In genomic region chr13:38634800-38635269, GRCm38 (mm10) we compare ENCODE assay signal across 8 mouse cellular contexts. TPM values are rescaled to one million over a fixed set of nuclear protein-coding genes. Genes with fewer than 3 reads are reported as not detected.
A peak's percentile ranks its signal among the peaks of the same experiment; 100 is the strongest.
DNase-seq lines count a peak whose midpoint lies in the region; ATAC-seq and TF ChIP-seq lines count a peak whose summit lies in the region.

Gene Bloc1s5 (minus strand): TSS chr13:38635109.

- peaks cover 10% of the 10 kb centered on the region for H3K4me1 ChIP-seq in heart, embryonic 15.5 days (replicated peaks)
- peaks cover 24 to 31% of the 10 kb centered on the region in 2 experiments for H3K4me1 ChIP-seq in liver, embryonic 14.5 days (replicated peaks; ENCODE audit: control insufficient read depth in 2 of 2, insufficient read depth in 2 of 2, low read length in 1 of 2)
- H3K4me1 ChIP-seq in neural tube, embryonic 11.5 days (ENCODE audit: control insufficient read depth, insufficient read depth, low read length), result no peaks in the 10 kb centered on the region
- no peaks in the 10 kb centered on the region for H3K4me1 ChIP-seq in stomach, postnatal 0 days (replicated peaks; ENCODE audit: control insufficient read depth, insufficient read depth)

- H3K27ac ChIP-seq in heart, embryonic 15.5 days, result peak within 1 kb of the TSS; percentile 88
- H3K27ac ChIP-seq in liver, embryonic 14.5 days, result peak within 1 kb of the TSS; percentile 96
- H3K27ac ChIP-seq in neural tube, embryonic 11.5 days (ENCODE audit: low read depth, low read length), result 0 out of 2 replicates have a peak within 1 kb of the TSS, but pooled peaks have one; percentile 20
- H3K27ac ChIP-seq in stomach, postnatal 0 days (replicated peaks), result peak within 1 kb of the TSS; percentile 65

- peak; percentile 93 for DNase-seq in c-Kit-negative CD71-positive TER-119-positive erythroid progenitor cells, embryonic 14.5 days (ENCODE audit: low read depth, low spot score)
- DNase-seq in fibroblast of lung, adult 2 months (ENCODE audit: low read depth), result peak; percentile 71
- peak; percentile 97 to 98 for DNase-seq in kidney, postnatal 25 days
- DNase-seq in liver, embryonic 14.5 days (ENCODE audit: low read depth in 3 of 3, low spot score in 3 of 3), result peak; percentile 93 to 95 (median 95)
- DNase-seq in neural tube, embryonic 11.5 days (ENCODE audit: low spot score), result peak; percentile 94
- peak; percentile 95 for DNase-seq in stomach, postnatal 0 days (ENCODE audit: low spot score)

- no peaks in the 10 kb centered on the region for H3K36me3 ChIP-seq in heart, embryonic 15.5 days
- H3K36me3 ChIP-seq in liver, embryonic 14.5 days (replicated peaks; ENCODE audit: control insufficient read depth, insufficient read depth, low read depth), result no peaks in the 10 kb centered on the region
- no peaks in the 10 kb centered on the region for H3K36me3 ChIP-seq in neural tube, embryonic 11.5 days (ENCODE audit: control insufficient read depth, insufficient read depth, low read length)
- no peaks in the 10 kb centered on the region for H3K36me3 ChIP-seq in stomach, postnatal 0 days (ENCODE audit: control insufficient read depth, insufficient read depth, low read length)

- no peak; the same call in 1 of the 2 replicates for TF ChIP-seq CTCF in liver, embryonic 14.5 days (IDR thresholded peaks at IDR 0.05; ENCODE audit: low read depth)
- no peak for TF ChIP-seq CTCF in stomach, postnatal 0 days (IDR thresholded peaks at IDR 0.05; ENCODE audit: low read depth)

- H3K9me3 ChIP-seq in heart, embryonic 15.5 days (replicated peaks), result no peaks in the 10 kb centered on the region
- H3K9me3 ChIP-seq in liver, embryonic 14.5 days (ENCODE audit: control insufficient read depth, low read length), result no peaks in the 10 kb centered on the region
- no peaks in the 10 kb centered on the region for H3K9me3 ChIP-seq in neural tube, embryonic 11.5 days (ENCODE audit: control insufficient read depth, low read length)
- H3K9me3 ChIP-seq in stomach, postnatal 0 days (ENCODE audit: control insufficient read depth, low read length), result no peaks in the 10 kb centered on the region

- WGBS in heart, embryonic 15.5 days, result under 1% methylated on average over 44 of the region's 44 CpGs
- under 1% methylated on average over 43 of the region's 44 CpGs for WGBS in liver, embryonic 14.5 days (ENCODE audit: insufficient replicate concordance)
- 0% methylated on average over 43 of the region's 44 CpGs for WGBS in neural tube, embryonic 11.5 days
- WGBS in stomach, postnatal 0 days, result under 1% methylated on average over 41 of the region's 44 CpGs

- TF ChIP-seq EP300 in liver, embryonic 14.5 days (IDR thresholded peaks at IDR 0.05; ENCODE audit: low read depth), result peak; percentile 54
- no peak for TF ChIP-seq EP300 in stomach, postnatal 0 days (optimal IDR thresholded peaks at IDR 0.05)

- peak within 1 kb of the TSS; percentile 95 for H3K4me3 ChIP-seq in heart, embryonic 15.5 days
- H3K4me3 ChIP-seq in liver, embryonic 14.5 days (ENCODE audit: insufficient read depth in 1 of 2, low read depth in 2 of 2, low read length in 2 of 2), result peak within 1 kb of the TSS; percentile 68 to 87
- H3K4me3 ChIP-seq in neural tube, embryonic 11.5 days (ENCODE audit: low read depth, low read length), result peak within 1 kb of the TSS; percentile 73
- H3K4me3 ChIP-seq in stomach, postnatal 0 days (ENCODE audit: low read depth, low read length), result peak within 1 kb of the TSS; percentile 95

- ATAC-seq in CD4-positive, CD25-positive, alpha-beta regulatory T cell, adult 4 months, result peak; percentile 84
- ATAC-seq in heart, embryonic 15.5 days (replicated peaks; ENCODE audit: insufficient number of reproducible peaks, insufficient read depth, low FRiP score, low read depth), result peak; percentile 95
- peak; percentile 91 for ATAC-seq in liver, embryonic 14.5 days (ENCODE audit: insufficient read depth)
- peak; percentile 94 for ATAC-seq in neural tube, embryonic 11.5 days (ENCODE audit: insufficient read depth, low FRiP score, low TSS enrichment)
- peak; percentile 96 for ATAC-seq in stomach, postnatal 0 days (ENCODE audit: low FRiP score, low TSS enrichment)

- H3K9ac ChIP-seq in heart, embryonic 15.5 days, result peak within 1 kb of the TSS; percentile 87
- peak within 1 kb of the TSS; percentile 91 for H3K9ac ChIP-seq in liver, embryonic 14.5 days (replicated peaks)
- peak within 1 kb of the TSS; percentile 67 for H3K9ac ChIP-seq in neural tube, embryonic 11.5 days (ENCODE audit: low read length)
- peak within 1 kb of the TSS; percentile 77 for H3K9ac ChIP-seq in stomach, postnatal 0 days (ENCODE audit: low read length)

- no peaks in the 10 kb centered on the region for H3K27me3 ChIP-seq in heart, embryonic 15.5 days
- H3K27me3 ChIP-seq in liver, embryonic 14.5 days (ENCODE audit: control insufficient read depth, insufficient read depth, low read length), result no peaks in the 10 kb centered on the region
- no peaks in the 10 kb centered on the region for H3K27me3 ChIP-seq in neural tube, embryonic 11.5 days (ENCODE audit: control insufficient read depth, insufficient read depth, low read length)
- no peaks in the 10 kb centered on the region for H3K27me3 ChIP-seq in stomach, postnatal 0 days (ENCODE audit: control insufficient read depth, insufficient read depth, low read length)

- H3K4me2 ChIP-seq in heart, embryonic 15.5 days, result peak within 1 kb of the TSS; percentile 74
- peak within 1 kb of the TSS; percentile 88 for H3K4me2 ChIP-seq in liver, embryonic 14.5 days (ENCODE audit: low read depth)
- peak within 1 kb of the TSS; percentile 66 for H3K4me2 ChIP-seq in neural tube, embryonic 11.5 days (ENCODE audit: low read depth)
- H3K4me2 ChIP-seq in stomach, postnatal 0 days (replicated peaks; ENCODE audit: low read depth), result peak within 1 kb of the TSS; percentile 86

RNA-seq across cellular contexts. Expression of gene Bloc1s5, which starts in this region (rescaled TPM):
- polyA plus RNA-seq in CD4-positive, CD25-positive, alpha-beta regulatory T cell, adult 4 months (2017; shearing (Covaris generic)), result 1 to 10 TPM; 7.8 to 9.4 TPM
- polyA plus RNA-seq in heart, embryonic 15.5 days (2015; fragmentation: Nextera tagmentation; extraction: Ambion mirVana), result 16.6 and 17.3 TPM in 2 replicates
- polyA plus RNA-seq in liver, embryonic 14.5 days (2012; rRNA removed), result 2.2 and 3.6 TPM in 2 replicates
- polyA plus RNA-seq in liver, embryonic 14.5 days (2014; fragmentation: Nextera tagmentation; extraction: Ambion mirVana), result 10.4 and 12.2 TPM in 2 replicates
- polyA plus RNA-seq in neural tube, embryonic 11.5 days (2014; fragmentation: Nextera tagmentation; extraction: Ambion mirVana), result 24.9 and 26.3 TPM in 2 replicates
- polyA plus RNA-seq in stomach, postnatal 0 days (2015; fragmentation: Nextera tagmentation; extraction: Ambion mirVana), result 12.2 and 12.5 TPM in 2 replicates

Comparison
In these comparisons a context has a peak if more than half of its experiments do, and no peak if none do; other contexts are left out.
1. Peak in every context shown above with its lines: DNase-seq, ATAC-seq, H3K4me3 ChIP-seq and H3K27ac ChIP-seq.
2. H3K27ac ChIP-seq: peak in every context shown above with its lines; median percentile 96 in liver, embryonic 14.5 days; 88 in heart, embryonic 15.5 days; 65 in stomach, postnatal 0 days; 20 in neural tube, embryonic 11.5 days.